Mouse (Mus musculus): ENCODE results near the gene Atpaf1. TPM values are rescaled to one million over a fixed set of nuclear protein-coding genes. Genes with fewer than 3 reads are reported as not detected.

The Atpaf1 gene
- polyA plus RNA-seq, 1 experiment from 2014 or later = 38.6 TPM

- ATAC-seq = no peak
- H3K27ac ChIP-seq (ENCODE audit: low read length) = no peak overlapping the region
- 79% methylated on average over 3 of the region's 3 CpGs for WGBS
- H3K9ac ChIP-seq (ENCODE audit: low read depth, low read length) = no peak overlapping the region
- H3K4me3 ChIP-seq (ENCODE audit: low read depth, low read length) = no peak overlapping the region
- H3K27me3 ChIP-seq (ENCODE audit: control insufficient read depth, insufficient read depth, low read depth, low read length) = no peaks in the 10 kb centered on the region
- no peaks in the 10 kb centered on the region for H3K36me3 ChIP-seq (ENCODE audit: control insufficient read depth, insufficient read depth, low read length)
- H3K4me2 ChIP-seq (ENCODE audit: low read length) = no peak overlapping the region
- H3K9me3 ChIP-seq (replicated peaks; ENCODE audit: control insufficient read depth, low read length, poor library complexity, severe bottlenecking) = no peaks in the 10 kb centered on the region
- H3K4me1 ChIP-seq (ENCODE audit: control insufficient read depth, insufficient read depth, low read length) = no peaks in the 10 kb centered on the region; the same call in 1 of the 2 replicates
These were observed 37.3 kb downstream of the Atpaf1 start for GRCm38 (mm10) chr4:115821928-115822327.

- no peak overlapping the region for H3K4me3 ChIP-seq (ENCODE audit: low read depth, low read length)
- no peak for ATAC-seq
- H3K27ac ChIP-seq (ENCODE audit: low read length) = no peak overlapping the region
- H3K27me3 ChIP-seq (ENCODE audit: control insufficient read depth, insufficient read depth, low read depth, low read length) = no peaks in the 10 kb centered on the region
- 85% methylated on average over 2 of the region's 2 CpGs for WGBS
- H3K36me3 ChIP-seq (ENCODE audit: control insufficient read depth, insufficient read depth, low read length) = no peaks in the 10 kb centered on the region
- no peak overlapping the region for H3K4me2 ChIP-seq (ENCODE audit: low read length)
- no peak overlapping the region for H3K9ac ChIP-seq (ENCODE audit: low read depth, low read length)
- H3K9me3 ChIP-seq (replicated peaks; ENCODE audit: control insufficient read depth, low read length, poor library complexity, severe bottlenecking) = no peaks in the 10 kb centered on the region
- H3K4me1 ChIP-seq (ENCODE audit: control insufficient read depth, insufficient read depth, low read length) = peaks cover 6% of the 10 kb centered on the region
These were observed 39.6 kb downstream of the Atpaf1 start for GRCm38 (mm10) chr4:115824178-115824577.

- Histone ChIP-seq H3K36me3 (ENCODE audit: control insufficient read depth, insufficient read depth, low read length) (no peaks in the 10 kb centered on the region), H3K27me3 (ENCODE audit: control insufficient read depth, insufficient read depth, low read depth, low read length) (no peaks in the 10 kb centered on the region), H3K4me1 (ENCODE audit: control insufficient read depth, insufficient read depth, low read length) (peaks cover 6% of the 10 kb centered on the region), H3K4me2 (ENCODE audit: low read length) (no peak overlapping the region), H3K4me3 (ENCODE audit: low read depth, low read length) (no peak overlapping the region), H3K9ac (ENCODE audit: low read depth, low read length) (no peak overlapping the region), H3K9me3 (replicated peaks; ENCODE audit: control insufficient read depth, low read length, poor library complexity, severe bottlenecking) (no peaks in the 10 kb centered on the region), H3K27ac (ENCODE audit: low read length) (no peak overlapping the region)
- no peak for ATAC-seq
- 86% methylated on average over 2 of the region's 2 CpGs for WGBS
These were observed 40.7 kb downstream of the Atpaf1 start for GRCm38 (mm10) chr4:115825271-115825670.

GRCm38 (mm10) chr4:115827066-115827465 lies 42.5 kb downstream of the Atpaf1 start:
- H3K4me2 ChIP-seq (ENCODE audit: low read length) = peak overlapping the region; percentile 72; the same call in 1 of the 2 replicates
- ATAC-seq = no peak
- H3K9me3 ChIP-seq (replicated peaks; ENCODE audit: control insufficient read depth, low read length, poor library complexity, severe bottlenecking) = no peaks in the 10 kb centered on the region
- 75% methylated on average over 3 of the region's 3 CpGs for WGBS
- no peaks in the 10 kb centered on the region for H3K36me3 ChIP-seq (ENCODE audit: control insufficient read depth, insufficient read depth, low read length)
- H3K27me3 ChIP-seq (ENCODE audit: control insufficient read depth, insufficient read depth, low read depth, low read length) = no peaks in the 10 kb centered on the region
- no peak overlapping the region for H3K4me3 ChIP-seq (ENCODE audit: low read depth, low read length)
- peaks cover 6% of the 10 kb centered on the region for H3K4me1 ChIP-seq (ENCODE audit: control insufficient read depth, insufficient read depth, low read length)
- H3K9ac ChIP-seq (ENCODE audit: low read depth, low read length) = no peak overlapping the region
- no peak overlapping the region for H3K27ac ChIP-seq (ENCODE audit: low read length)

- ATAC-seq = peak; percentile 34; the same call in 1 of the 2 replicates
- H3K9me3 ChIP-seq (replicated peaks; ENCODE audit: control insufficient read depth, low read length, poor library complexity, severe bottlenecking) = no peaks in the 10 kb centered on the region
- under 1% methylated on average over 4 of the region's 4 CpGs for WGBS
These were observed 42.9 kb downstream of the Atpaf1 start for GRCm38 (mm10) chr4:115827535-115827887.

GRCm38 (mm10) chr4:115827888-115828571 lies 43.4 kb downstream of the Atpaf1 start, which contains the start of gene Mob3c:
Gene Mob3c (plus strand): TSS chr4:115828092.
- Histone ChIP-seq H3K4me3 (ENCODE audit: low read depth, low read length) (peak within 1 kb of the TSS; percentile 78), H3K27me3 (ENCODE audit: control insufficient read depth, insufficient read depth, low read depth, low read length) (no peaks in the 10 kb centered on the region), H3K27ac (ENCODE audit: low read length) (peak within 1 kb of the TSS; percentile 62), H3K9me3 (replicated peaks; ENCODE audit: control insufficient read depth, low read length, poor library complexity, severe bottlenecking) (no peaks in the 10 kb centered on the region), H3K4me2 (ENCODE audit: low read length) (peak within 1 kb of the TSS; percentile 72), H3K4me1 (ENCODE audit: control insufficient read depth, insufficient read depth, low read length) (peaks cover 6% of the 10 kb centered on the region), H3K9ac (ENCODE audit: low read depth, low read length) (peak within 1 kb of the TSS; percentile 81), H3K36me3 (ENCODE audit: control insufficient read depth, insufficient read depth, low read length) (no peaks in the 10 kb centered on the region)
- under 1% methylated on average over 57 of the region's 57 CpGs for WGBS
- peak; percentile 88 for ATAC-seq

More at GRCm38 (mm10) chr4:115827535-115827887, 42.9 kb downstream of the Atpaf1 start:
- H3K9ac ChIP-seq (ENCODE audit: low read depth, low read length) = peak overlapping the region; percentile 81
- H3K4me3 ChIP-seq (ENCODE audit: low read depth, low read length) = peak overlapping the region; percentile 78
- H3K4me1 ChIP-seq (ENCODE audit: control insufficient read depth, insufficient read depth, low read length) = peaks cover 6% of the 10 kb centered on the region
- H3K4me2 ChIP-seq (ENCODE audit: low read length) = peak overlapping the region; percentile 72
- no peaks in the 10 kb centered on the region for H3K36me3 ChIP-seq (ENCODE audit: control insufficient read depth, insufficient read depth, low read length)
- H3K27ac ChIP-seq (ENCODE audit: low read length) = no peak overlapping the region
- no peaks in the 10 kb centered on the region for H3K27me3 ChIP-seq (ENCODE audit: control insufficient read depth, insufficient read depth, low read depth, low read length)

GRCm38 (mm10) chr4:115828572-115828902 lies 43.9 kb downstream of the Atpaf1 start:
- H3K9me3 ChIP-seq (replicated peaks; ENCODE audit: control insufficient read depth, low read length, poor library complexity, severe bottlenecking) = no peaks in the 10 kb centered on the region
- no peak overlapping the region for H3K27ac ChIP-seq (ENCODE audit: low read length)
- H3K36me3 ChIP-seq (ENCODE audit: control insufficient read depth, insufficient read depth, low read length) = no peaks in the 10 kb centered on the region
- peak overlapping the region; percentile 78 for H3K4me3 ChIP-seq (ENCODE audit: low read depth, low read length)
- peak overlapping the region; percentile 81 for H3K9ac ChIP-seq (ENCODE audit: low read depth, low read length)
- H3K27me3 ChIP-seq (ENCODE audit: control insufficient read depth, insufficient read depth, low read depth, low read length) = no peaks in the 10 kb centered on the region
- ATAC-seq = no peak; the same call in none of the 2 replicates
- peaks cover 6% of the 10 kb centered on the region for H3K4me1 ChIP-seq (ENCODE audit: control insufficient read depth, insufficient read depth, low read length)
- 6% methylated on average over 8 of the region's 8 CpGs for WGBS
- peak overlapping the region; percentile 72 for H3K4me2 ChIP-seq (ENCODE audit: low read length)

- no peak overlapping the region for H3K4me3 ChIP-seq (ENCODE audit: low read depth, low read length)
- H3K36me3 ChIP-seq (ENCODE audit: control insufficient read depth, insufficient read depth, low read length) = no peaks in the 10 kb centered on the region
- WGBS = 90% methylated on average over 5 of the region's 5 CpGs
- no peaks in the 10 kb centered on the region for H3K27me3 ChIP-seq (ENCODE audit: control insufficient read depth, insufficient read depth, low read depth, low read length)
- no peak overlapping the region for H3K9ac ChIP-seq (ENCODE audit: low read depth, low read length)
- H3K4me2 ChIP-seq (ENCODE audit: low read length) = no peak overlapping the region
- peaks cover 6% of the 10 kb centered on the region for H3K4me1 ChIP-seq (ENCODE audit: control insufficient read depth, insufficient read depth, low read length)
- no peaks in the 10 kb centered on the region for H3K9me3 ChIP-seq (replicated peaks; ENCODE audit: control insufficient read depth, low read length, poor library complexity, severe bottlenecking)
- no peak for ATAC-seq
- H3K27ac ChIP-seq (ENCODE audit: low read length) = no peak overlapping the region
These were observed 45.9 kb downstream of the Atpaf1 start for GRCm38 (mm10) chr4:115830491-115830890.

GRCm38 (mm10) chr4:115831221-115831620 lies 46.6 kb downstream of the Atpaf1 start:
- Histone ChIP-seq H3K9me3 (replicated peaks; ENCODE audit: control insufficient read depth, low read length, poor library complexity, severe bottlenecking) (no peaks in the 10 kb centered on the region), H3K4me1 (ENCODE audit: control insufficient read depth, insufficient read depth, low read length) (peaks cover 6% of the 10 kb centered on the region), H3K27me3 (ENCODE audit: control insufficient read depth, insufficient read depth, low read depth, low read length) (no peaks in the 10 kb centered on the region), H3K4me2 (ENCODE audit: low read length) (no peak overlapping the region), H3K36me3 (ENCODE audit: control insufficient read depth, insufficient read depth, low read length) (no peaks in the 10 kb centered on the region), H3K9ac (ENCODE audit: low read depth, low read length) (no peak overlapping the region), H3K27ac (ENCODE audit: low read length) (no peak overlapping the region), H3K4me3 (ENCODE audit: low read depth, low read length) (no peak overlapping the region)
- ATAC-seq = no peak
- WGBS = 97% methylated on average over 22 of the region's 22 CpGs

All from midbrain, embryonic 16.5 days (tissue).